Mouse (Mus musculus) embryonic fibroblast, embryonic 13.5 days (primary cell): ENCODE data around the gene Slain1.

Experiments used
- CTCF ChIP-seq: IDR thresholded peaks from 2 replicates; pipeline ENCODE4 v1.5.1; 2011; ENCODE audit warnings: mild to moderate bottlenecking, control low read depth, low read length, moderate library complexity, borderline replicate concordance; ENCODE audit not compliant: insufficient read depth
- POLR2A ChIP-seq: IDR thresholded peaks from 2 replicates; pipeline ENCODE4 v1.6.1; 2011; ENCODE audit warnings: low read depth, mild to moderate bottlenecking, control low read depth, low read length, moderate library complexity

GRCm38 (mm10) chr14:103754465-103754864, 104.4 kb downstream of the Slain1 start:
- no peak for TF ChIP-seq POLR2A
- no peak for TF ChIP-seq CTCF
